Mouse (Mus musculus): ENCODE results near the gene Olfr53.
"Not testable (repeated sequence)": the region's sequence is repeated elsewhere in the genome, so short reads cannot be mapped to it uniquely, and the experiment has no call there.

DNA sequence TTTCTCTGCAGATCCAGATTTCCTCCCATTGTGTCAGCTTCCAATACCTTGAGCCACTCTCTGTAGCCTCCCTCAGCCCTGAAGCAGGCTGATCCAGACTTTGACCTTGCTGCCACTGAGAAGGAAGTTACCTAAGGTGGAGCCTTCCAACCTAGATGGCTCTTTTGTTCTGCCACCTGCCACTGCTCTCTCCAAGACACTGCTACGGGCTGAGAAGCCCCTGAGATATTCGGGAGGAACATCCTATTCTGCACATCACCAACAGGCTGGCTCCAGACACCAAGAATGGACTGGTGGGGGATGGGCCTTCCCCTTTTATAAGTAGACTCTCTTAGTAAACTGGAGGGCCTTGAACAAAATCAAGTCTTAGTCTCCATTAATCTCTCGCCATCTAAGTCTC is 24.4 kb downstream of the Olfr53 start:
- not testable (repeated sequence) for TF ChIP-seq ZC3H11A (IDR thresholded peaks at IDR 0.05; ENCODE audit: borderline replicate concordance, low read depth, low read length); CHD2 (IDR thresholded peaks at IDR 0.05; ENCODE audit: low read depth, low read length); ZNF384 (IDR thresholded peaks at IDR 0.05; ENCODE audit: low read depth, low read length); HCFC1 (IDR thresholded peaks at IDR 0.05; ENCODE audit: borderline replicate concordance, insufficient read depth, low read length)
